ENCODE assay signal across 28 mouse cellular contexts in genomic region chr5:63391956-63392355, GRCm38 (mm10).
DNase-seq lines count a peak whose midpoint lies in the region; ATAC-seq and TF ChIP-seq lines count a peak whose summit lies in the region.
"Had no signal": no experiment of that assay in that cellular context is flagged by ENCODE, and none has a peak within 500 bp of the region (broad histone marks: within the 10 kb centered on the region; RNA-seq: fewer than 3 reads in every experiment).

No protein-coding gene starts in this region.

- H3K4me3 ChIP-seq in kidney, adult 2 months (ENCODE audit: insufficient read depth, low read depth, low read length): no peak overlapping the region
- no peak overlapping the region for H3K4me3 ChIP-seq in cerebellum, adult 2 months (replicated peaks; ENCODE audit: insufficient read depth, low read depth, low read length)
- no peak overlapping the region for H3K4me3 ChIP-seq in liver, embryonic 12.5 days
- H3K4me3 ChIP-seq: embryonic facial prominence, embryonic 13.5 days; erythroblast, embryonic 14.5 days; forebrain, embryonic 12.5 days; hindbrain, embryonic 12.5 days; limb, embryonic 13.5 days; megakaryocyte, embryonic 14.5 days; midbrain, embryonic 13.5 days; stomach, embryonic 15.5 days had no signal

- no peak overlapping the region for H3K4me2 ChIP-seq in liver, embryonic 12.5 days
- H3K4me2 ChIP-seq: embryonic facial prominence, embryonic 13.5 days; forebrain, embryonic 12.5 days; hindbrain, embryonic 12.5 days; limb, embryonic 13.5 days; lung, embryonic 14.5 days; midbrain, embryonic 13.5 days; stomach, embryonic 15.5 days had no signal

- WGBS in kidney, adult 2 months: 57% methylated on average over 2 of the region's 2 CpGs
- 25% methylated on average over 2 of the region's 2 CpGs for WGBS in cerebellum, adult 2 months
- 67% methylated on average over 2 of the region's 2 CpGs for WGBS in liver, embryonic 12.5 days (ENCODE audit: insufficient replicate concordance)

- ATAC-seq in liver, embryonic 12.5 days: no peak
- ATAC-seq: inflammation-experienced regulatory T-cells, adult 6 months; midbrain, embryonic 13.5 days had no signal

- TF ChIP-seq CTCF in kidney, adult 2 months (conservative IDR thresholded peaks at IDR 0.05; ENCODE audit: insufficient read depth, insufficient read length, low read depth, low read length): no peak
- TF ChIP-seq CTCF in cerebellum, adult 2 months (IDR thresholded peaks at IDR 0.05; ENCODE audit: borderline replicate concordance, insufficient read depth, low read depth, low read length): no peak

- H3K4me1 ChIP-seq in kidney, adult 2 months (ENCODE audit: control insufficient read depth, insufficient read depth, low read length): no peaks in the 10 kb centered on the region
- no peaks in the 10 kb centered on the region for H3K4me1 ChIP-seq in cerebellum, adult 2 months (ENCODE audit: control insufficient read depth, insufficient read depth, low read length)
- H3K4me1 ChIP-seq in liver, embryonic 12.5 days: no peaks in the 10 kb centered on the region
- H3K4me1 ChIP-seq: embryonic facial prominence, embryonic 13.5 days; forebrain, embryonic 12.5 days; hindbrain, embryonic 12.5 days; limb, embryonic 13.5 days; megakaryocyte, embryonic 14.5 days; midbrain, embryonic 13.5 days; stomach, embryonic 15.5 days had no signal

- H3K9ac ChIP-seq in liver, embryonic 12.5 days: no peak overlapping the region
- H3K9ac ChIP-seq: embryonic facial prominence, embryonic 13.5 days; forebrain, embryonic 12.5 days; hindbrain, embryonic 12.5 days; limb, embryonic 13.5 days; liver, embryonic 14.5 days; lung, embryonic 14.5 days; midbrain, embryonic 13.5 days; stomach, embryonic 15.5 days had no signal

- DNase-seq in kidney, adult 2 months: peak; percentile 1
- no peak for DNase-seq in kidney, postnatal 25 days
- DNase-seq in right cerebral cortex, adult 2 months (ENCODE audit: low spot score in 2 of 2): peak; percentile 33 to 41
- DNase-seq in right cerebral cortex, postnatal 14 days: no peak
- DNase-seq in layer of hippocampus, postnatal 36 days: peak; percentile 4 to 6
- DNase-seq in cerebellum, adult 2 months: no peak
- DNase-seq: adrenal gland, adult 2 months; B cell, adult 2 months; cerebellum, adult 11-12 months; cerebellum, postnatal 25 days; embryo, embryonic 11 days; kidney, adult 18-20 months; kidney, postnatal 14 days; lung, embryonic 14.5 days; lung, postnatal 36 days; thymus, adult 18-20 months; thymus, postnatal 36 days had no signal

- no peaks in the 10 kb centered on the region for H3K9me3 ChIP-seq in liver, embryonic 12.5 days (replicated peaks)
- H3K9me3 ChIP-seq: embryonic facial prominence, embryonic 13.5 days; forebrain, embryonic 12.5 days; hindbrain, embryonic 12.5 days; limb, embryonic 13.5 days; megakaryocyte, embryonic 14.5 days; midbrain, embryonic 13.5 days; stomach, embryonic 15.5 days had no signal

- no peak for TF ChIP-seq POLR2A in kidney, adult 2 months (IDR thresholded peaks at IDR 0.05; ENCODE audit: low read depth, low read length)
- TF ChIP-seq POLR2A in cerebellum, adult 2 months (IDR thresholded peaks at IDR 0.05; ENCODE audit: borderline replicate concordance, insufficient read depth, low read length): no peak

- no peaks in the 10 kb centered on the region for H3K36me3 ChIP-seq in kidney, adult 2 months (ENCODE audit: control insufficient read depth, insufficient read depth, low read length)
- no peaks in the 10 kb centered on the region for H3K36me3 ChIP-seq in liver, embryonic 12.5 days
- H3K36me3 ChIP-seq: embryonic facial prominence, embryonic 13.5 days; forebrain, embryonic 12.5 days; hindbrain, embryonic 12.5 days; limb, embryonic 13.5 days; midbrain, embryonic 13.5 days; stomach, embryonic 15.5 days had no signal

- no peaks in the 10 kb centered on the region for H3K27me3 ChIP-seq in kidney, adult 2 months (replicated peaks; ENCODE audit: control insufficient read depth, insufficient read depth, low read length)
- no peaks in the 10 kb centered on the region for H3K27me3 ChIP-seq in cerebellum, adult 2 months (ENCODE audit: control insufficient read depth, insufficient read depth, low read length)
- H3K27me3 ChIP-seq in liver, embryonic 12.5 days (replicated peaks): no peaks in the 10 kb centered on the region
- H3K27me3 ChIP-seq: embryonic facial prominence, embryonic 13.5 days; forebrain, embryonic 12.5 days; hindbrain, embryonic 12.5 days; limb, embryonic 13.5 days; megakaryocyte, embryonic 14.5 days; midbrain, embryonic 13.5 days; stomach, embryonic 15.5 days had no signal

- no peak overlapping the region for H3K27ac ChIP-seq in kidney, adult 2 months (ENCODE audit: insufficient read depth, low read depth, low read length)
- no peak overlapping the region for H3K27ac ChIP-seq in cerebellum, adult 2 months (ENCODE audit: insufficient read depth, low read length)
- no peak overlapping the region for H3K27ac ChIP-seq in liver, embryonic 12.5 days
- H3K27ac ChIP-seq: embryonic facial prominence, embryonic 13.5 days; forebrain, embryonic 12.5 days; hindbrain, embryonic 12.5 days; limb, embryonic 13.5 days; liver, embryonic 14.5 days; midbrain, embryonic 13.5 days; stomach, embryonic 15.5 days had no signal

Comparison
In these comparisons a context has a peak if more than half of its experiments do, and no peak if none do; other contexts are left out.
1. DNase-seq: peak in kidney, adult 2 months (single experiment), right cerebral cortex, adult 2 months (2 of 2) and layer of hippocampus, postnatal 36 days (2 of 2); none in kidney, postnatal 25 days (0 of 2), right cerebral cortex, postnatal 14 days (single experiment) and cerebellum, adult 2 months (0 of 2).